In the genomic region with DNA sequence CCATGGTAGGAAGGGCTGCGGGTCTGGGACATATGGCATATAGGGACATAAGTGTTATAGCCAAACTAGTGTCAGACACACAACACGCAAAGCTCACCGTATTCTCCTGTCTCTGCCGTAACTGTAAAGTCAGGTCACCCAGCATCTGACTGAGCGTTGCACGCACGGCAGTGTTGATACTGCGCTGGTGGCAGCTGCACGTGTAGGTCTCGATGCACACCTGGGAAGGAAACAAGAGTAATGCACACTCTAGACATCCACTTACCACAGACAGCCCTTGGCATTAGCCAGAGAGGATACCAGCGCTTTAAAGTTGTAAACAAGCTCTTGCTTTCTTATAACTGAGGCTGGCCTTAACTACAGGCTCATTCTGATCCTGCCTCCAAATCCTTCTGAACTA, we compare ENCODE assay signal across 22 mouse cellular contexts.
DNase-seq lines count a peak whose midpoint lies in the region; ATAC-seq lines count a peak whose summit lies in the region.
"Had no signal": no experiment of that assay in that cellular context is flagged by ENCODE, and none has a peak within 500 bp of the region (broad histone marks: within the 10 kb centered on the region; RNA-seq: fewer than 3 reads in every experiment).

No protein-coding gene starts in this region.

- no peaks in the 10 kb centered on the region for H3K36me3 ChIP-seq in megakaryocyte, embryonic 14.5 days (replicated peaks; ENCODE audit: low read length)
- H3K36me3 ChIP-seq: embryonic facial prominence, embryonic 13.5 days; forebrain, embryonic 12.5 days; heart, embryonic 15.5 days; hindbrain, embryonic 10.5 days had no signal

- no peaks in the 10 kb centered on the region for H3K27me3 ChIP-seq in megakaryocyte, embryonic 14.5 days (replicated peaks)
- H3K27me3 ChIP-seq: CH12.LX; embryonic facial prominence, embryonic 13.5 days; forebrain, embryonic 12.5 days; heart, embryonic 15.5 days; Patski had no signal

- no peaks in the 10 kb centered on the region for H3K4me1 ChIP-seq in megakaryocyte, embryonic 14.5 days
- H3K4me1 ChIP-seq: embryonic facial prominence, embryonic 13.5 days; forebrain, embryonic 12.5 days; heart, embryonic 15.5 days; hindbrain, embryonic 10.5 days had no signal

- DNase-seq in CD4-positive, CD25-positive, alpha-beta regulatory T cell, adult 2 months (ENCODE audit: low read depth, low spot score), result peak; percentile 2
- DNase-seq in thymus, postnatal 25 days, result peak; percentile 75
- DNase-seq in kidney, adult 8-10 months, result no peak
- DNase-seq in lung, postnatal 25 days (ENCODE audit: low spot score), result no peak
- DNase-seq: adrenal gland, postnatal 14 days; B cell, adult 2 months; cerebellum, adult 11-12 months; cerebellum, adult 9-10 months; cerebellum, postnatal 25 days; gastrocnemius, postnatal 10 days; heart, adult 18-20 months had no signal

- peak overlapping the region; percentile 53 for H3K4me3 ChIP-seq in megakaryocyte, embryonic 14.5 days (replicated peaks)
- H3K4me3 ChIP-seq: embryonic facial prominence, embryonic 13.5 days; forebrain, embryonic 12.5 days; heart, embryonic 15.5 days; hindbrain, embryonic 10.5 days had no signal

- H3K9me3 ChIP-seq in megakaryocyte, embryonic 14.5 days, result 0 out of 2 replicates have a peak, but pooled peaks cover 3% of the 10 kb centered on the region
- H3K9me3 ChIP-seq: forebrain, embryonic 12.5 days; heart, embryonic 15.5 days had no signal

- ATAC-seq in CD4-positive, CD25-positive, alpha-beta regulatory T cell, adult 4 months, result no peak
- ATAC-seq in megakaryocyte, adult 5-6 weeks (ENCODE audit: poor library complexity, severe bottlenecking), result no peak
- ATAC-seq: activated CD4-positive, CD25-positive, alpha-beta regulatory T cell, adult 4 months; forebrain, embryonic 16.5 days; Patski had no signal

Comparison
In these comparisons a context has a peak if more than half of its experiments do, and no peak if none do; other contexts are left out.
1. DNase-seq: peak in CD4-positive, CD25-positive, alpha-beta regulatory T cell, adult 2 months (single experiment) and thymus, postnatal 25 days (single experiment); none in kidney, adult 8-10 months (0 of 2) and lung, postnatal 25 days (single experiment).